Mouse (Mus musculus): Measurements from ENCODE around the gene Def6.

DNA sequence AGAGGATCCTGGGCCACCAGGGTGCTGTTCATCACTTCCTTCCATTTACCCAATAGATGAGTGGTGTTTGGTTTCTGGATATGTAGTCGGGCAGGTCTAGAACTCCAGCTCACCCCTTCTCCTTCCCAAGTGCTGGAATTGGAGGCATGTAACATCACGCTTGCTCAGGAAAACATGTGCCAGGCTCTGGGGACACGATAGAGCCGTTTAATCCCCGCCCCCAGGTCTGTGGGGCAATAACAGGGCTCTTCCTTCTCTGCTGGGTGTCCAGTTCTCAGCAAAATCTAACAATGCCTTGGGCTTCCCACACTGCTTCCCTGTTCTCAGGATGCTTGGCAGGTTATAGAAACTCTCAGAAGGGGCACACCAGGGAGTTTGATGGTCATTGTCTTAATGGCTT is 29.8 kb downstream of the Def6 start:
- TF ChIP-seq GATA1 (IDR thresholded peaks at IDR 0.05; ENCODE audit: borderline replicate concordance, low read length) (no peak), FLI1 (IDR thresholded peaks at IDR 0.05; ENCODE audit: low read length) (no peak)

Data from megakaryocyte, embryonic 14.5 days (primary cell).